Mouse (Mus musculus) testis, adult 2 months (tissue): Measurements from ENCODE around the gene Apoe. TPM values are rescaled to one million over a fixed set of nuclear protein-coding genes. Genes with fewer than 3 reads are reported as not detected.
A peak's percentile ranks its signal among the peaks of the same experiment; 100 is the strongest.

Source experiments
- H3K27ac ChIP-seq: fragments of 200-500 bp; 2 replicates; pipeline ENCODE4 v1.5.1; 2012; ENCODE audit warnings: low read depth, low read length; ENCODE audit not compliant: control insufficient read depth, insufficient read depth
- H3K27me3 ChIP-seq: fragments of 200-500 bp; 2 replicates; pipeline ENCODE4 v1.6.1; 2012; ENCODE audit warnings: mild to moderate bottlenecking, low read length, moderate library complexity; ENCODE audit not compliant: control insufficient read depth, insufficient read depth
- H3K36me3 ChIP-seq: fragments of 200-500 bp; 2 replicates; pipeline ENCODE4 v1.6.1; 2012; ENCODE audit warnings: mild to moderate bottlenecking, low read length; ENCODE audit not compliant: control insufficient read depth, insufficient read depth
- H3K4me1 ChIP-seq: fragments of 200-500 bp; 2 replicates; pipeline ENCODE4 v1.6.1; 2012; ENCODE audit warnings: low read length; ENCODE audit not compliant: control insufficient read depth, insufficient read depth
- H3K4me3 ChIP-seq: fragments of 200-500 bp; 2 replicates; pipeline ENCODE4 v1.5.1; 2012; ENCODE audit warnings: low read depth, mild to moderate bottlenecking, low read length, moderate library complexity, mixed read lengths; ENCODE audit not compliant: control insufficient read depth
- CTCF ChIP-seq: fragments of 200-500 bp; IDR thresholded peaks from 2 replicates; pipeline ENCODE4 v1.5.1; 2012; ENCODE audit warnings: low read depth, mild to moderate bottlenecking, inconsistent platforms, low read length, moderate library complexity; ENCODE audit not compliant: control insufficient read depth, insufficient read depth, insufficient replicate concordance
- POLR2A ChIP-seq: fragments of 200-500 bp; IDR thresholded peaks from 2 replicates; pipeline ENCODE4 v1.6.1; 2012; ENCODE audit warnings: low read depth, mild to moderate bottlenecking, inconsistent platforms, low read length, moderate library complexity; ENCODE audit not compliant: control insufficient read depth
- polyA plus RNA-seq: library from polyadenylated mRNA; depleted of rRNA; stranded (reverse); fragments of >200 nt; gene quantifications from 2 replicates; pipeline ENCODE4 v1.2.3, GENCODE M21; 2012

The Apoe gene
- polyA plus RNA-seq, 1 experiment = 122 TPM

GRCm38 (mm10) chr7:19724167-19724566, 25.2 kb upstream of the Apoe start:
- TF ChIP-seq CTCF = no peak
- no peak for TF ChIP-seq POLR2A
- no peaks in the 10 kb centered on the region for H3K36me3 ChIP-seq
- H3K4me3 ChIP-seq = no peak overlapping the region
- H3K27ac ChIP-seq = no peak overlapping the region
- H3K4me1 ChIP-seq = no peaks in the 10 kb centered on the region
- no peaks in the 10 kb centered on the region for H3K27me3 ChIP-seq

- no peaks in the 10 kb centered on the region for H3K36me3 ChIP-seq
- H3K27ac ChIP-seq = no peak overlapping the region
- H3K27me3 ChIP-seq = no peaks in the 10 kb centered on the region
- H3K4me1 ChIP-seq = no peaks in the 10 kb centered on the region
- TF ChIP-seq CTCF = no peak
- no peak for TF ChIP-seq POLR2A
- H3K4me3 ChIP-seq = no peak overlapping the region
These were observed 23.8 kb upstream of the Apoe start for GRCm38 (mm10) chr7:19722754-19723195.

GRCm38 (mm10) chr7:19719200-19719599, 20.2 kb upstream of the Apoe start:
- Histone ChIP-seq H3K27ac (no peak overlapping the region), H3K4me3 (no peak overlapping the region), H3K27me3 (no peaks in the 10 kb centered on the region), H3K36me3 (no peaks in the 10 kb centered on the region), H3K4me1 (no peaks in the 10 kb centered on the region; the same call in 1 of the 2 replicates)
- TF ChIP-seq POLR2A (no peak), CTCF (no peak)

GRCm38 (mm10) chr7:19718297-19718952, 19.4 kb upstream of the Apoe start:
- Histone ChIP-seq H3K27me3 (no peaks in the 10 kb centered on the region), H3K4me1 (no peaks in the 10 kb centered on the region; the same call in none of the 2 replicates), H3K4me3 (no peak overlapping the region), H3K27ac (no peak overlapping the region), H3K36me3 (no peaks in the 10 kb centered on the region)
- no peak for TF ChIP-seq POLR2A
- no peak for TF ChIP-seq CTCF

GRCm38 (mm10) chr7:19717346-19717745, 18.4 kb upstream of the Apoe start:
- Histone ChIP-seq H3K36me3 (no peaks in the 10 kb centered on the region; the same call in 1 of the 2 replicates), H3K27me3 (no peaks in the 10 kb centered on the region), H3K4me3 (no peak overlapping the region), H3K4me1 (no peaks in the 10 kb centered on the region; the same call in none of the 2 replicates), H3K27ac (no peak overlapping the region)
- TF ChIP-seq POLR2A (no peak), CTCF (no peak)

GRCm38 (mm10) chr7:19716822-19717221, 17.8 kb upstream of the Apoe start:
- H3K4me1 ChIP-seq = no peaks in the 10 kb centered on the region; the same call in none of the 2 replicates
- no peak overlapping the region for H3K4me3 ChIP-seq
- H3K27me3 ChIP-seq = no peaks in the 10 kb centered on the region
- H3K27ac ChIP-seq = no peak overlapping the region
- TF ChIP-seq POLR2A (no peak), CTCF (no peak)
- no peaks in the 10 kb centered on the region; the same call in 1 of the 2 replicates for H3K36me3 ChIP-seq

- H3K4me3 ChIP-seq = peak overlapping the region; percentile 91
- peaks cover 1% of the 10 kb centered on the region for H3K36me3 ChIP-seq
- TF ChIP-seq POLR2A = no peak
- H3K4me1 ChIP-seq = no peaks in the 10 kb centered on the region; the same call in none of the 2 replicates
- peak overlapping the region; percentile 91 for H3K27ac ChIP-seq
- no peaks in the 10 kb centered on the region for H3K27me3 ChIP-seq
These were observed 17.2 kb upstream of the Apoe start for GRCm38 (mm10) chr7:19716055-19716682.
